Mouse (Mus musculus): ENCODE data around the gene Nhej1.
A peak's percentile ranks its signal among the peaks of the same experiment; 100 is the strongest.

Nhej1 gene

DNA sequence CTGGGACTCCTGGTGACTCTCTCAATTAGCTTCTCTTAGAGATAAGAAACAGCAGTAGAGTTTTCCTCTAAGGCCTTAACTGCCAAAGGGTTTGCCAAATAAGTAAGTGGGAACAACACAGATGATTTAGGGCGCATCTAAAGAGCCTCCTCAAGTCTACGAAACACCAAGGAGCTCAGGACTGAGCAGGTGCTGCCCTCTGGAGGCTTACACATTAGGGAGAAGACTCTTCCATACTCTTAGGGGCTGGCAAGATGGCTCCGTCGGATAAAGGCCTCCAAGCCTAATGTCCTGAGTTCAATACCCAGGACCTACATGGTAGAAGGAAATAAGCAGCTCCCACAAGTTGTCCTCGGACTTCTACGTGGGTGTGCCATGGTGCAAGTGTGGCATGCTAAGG is 151.4 kb downstream of the Nhej1 start:
- DNase-seq (ENCODE audit: low read depth): no peak

DNA sequence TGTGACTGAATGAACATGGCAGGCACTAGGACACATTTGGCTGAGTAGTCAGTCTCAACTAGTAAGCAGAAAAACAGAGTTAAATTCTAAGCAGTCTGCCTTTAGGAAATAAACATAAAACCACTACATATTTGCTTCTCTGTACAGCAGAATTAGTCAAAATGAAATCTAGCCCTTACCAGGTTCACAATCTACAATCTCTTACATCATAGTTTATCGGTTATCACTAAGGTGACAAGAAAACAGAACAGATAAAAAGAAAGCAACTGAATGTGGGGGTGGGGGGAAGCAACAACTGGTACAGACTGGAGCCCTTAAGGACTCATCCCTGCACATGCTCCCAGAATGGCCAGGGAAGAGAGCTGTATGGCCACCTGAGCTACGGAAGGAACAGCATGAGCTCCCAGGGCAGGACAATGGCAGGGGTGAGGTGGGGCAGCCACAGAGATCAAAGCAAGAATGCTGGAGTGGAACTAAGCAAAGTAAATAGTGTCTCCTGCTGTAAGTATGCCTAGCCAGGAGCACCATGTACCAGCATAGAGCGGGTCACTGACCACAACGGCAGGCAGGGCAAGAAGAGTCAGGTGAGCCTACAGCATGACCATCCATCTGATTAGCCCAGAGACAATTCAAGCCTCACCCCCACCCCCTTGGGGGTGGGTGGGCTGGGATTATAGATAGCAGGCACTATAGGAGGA is 153.5 kb downstream of the Nhej1 start:
- DNase-seq (ENCODE audit: low read depth): no peak

DNA sequence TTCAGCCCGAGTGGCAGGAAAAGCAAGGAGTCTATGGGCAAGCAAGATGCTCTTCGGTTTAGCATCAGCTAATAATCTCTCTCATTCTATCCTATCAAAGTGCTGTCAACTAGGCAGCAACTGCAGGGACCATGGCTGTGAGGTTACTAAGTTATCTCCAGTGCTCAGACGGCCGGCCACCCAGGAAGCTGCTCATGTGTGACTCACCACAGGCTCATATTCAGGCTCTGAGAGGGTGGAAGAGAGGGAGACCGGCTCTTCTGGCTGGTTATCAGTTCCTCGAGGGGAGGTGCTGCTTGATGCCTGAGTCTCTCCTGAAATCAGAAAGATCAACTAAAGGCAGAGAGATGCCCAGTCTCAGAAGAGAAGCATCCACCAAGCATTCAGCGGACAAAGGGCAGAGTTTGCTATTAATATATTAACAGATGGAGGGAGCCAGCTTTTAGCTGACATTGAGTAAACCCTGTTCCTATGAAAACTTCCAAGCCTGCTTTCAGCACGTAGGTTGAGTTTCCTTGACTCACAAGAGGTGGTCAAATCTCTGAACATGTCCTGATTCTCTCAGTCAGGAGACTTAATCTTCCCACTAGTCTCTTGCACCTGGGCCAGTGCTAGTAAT is 156.9 kb downstream of the Nhej1 start:
- DNase-seq (ENCODE audit: low read depth): no peak

- DNase-seq (ENCODE audit: low read depth): peak; percentile 50
Observed at GRCm38 (mm10) chr1:74964494-74965215, 160.3 kb downstream of the Nhej1 start.

- DNase-seq (ENCODE audit: low read depth): no peak
Observed at GRCm38 (mm10) chr1:74962853-74963227, 162.2 kb downstream of the Nhej1 start.

DNA sequence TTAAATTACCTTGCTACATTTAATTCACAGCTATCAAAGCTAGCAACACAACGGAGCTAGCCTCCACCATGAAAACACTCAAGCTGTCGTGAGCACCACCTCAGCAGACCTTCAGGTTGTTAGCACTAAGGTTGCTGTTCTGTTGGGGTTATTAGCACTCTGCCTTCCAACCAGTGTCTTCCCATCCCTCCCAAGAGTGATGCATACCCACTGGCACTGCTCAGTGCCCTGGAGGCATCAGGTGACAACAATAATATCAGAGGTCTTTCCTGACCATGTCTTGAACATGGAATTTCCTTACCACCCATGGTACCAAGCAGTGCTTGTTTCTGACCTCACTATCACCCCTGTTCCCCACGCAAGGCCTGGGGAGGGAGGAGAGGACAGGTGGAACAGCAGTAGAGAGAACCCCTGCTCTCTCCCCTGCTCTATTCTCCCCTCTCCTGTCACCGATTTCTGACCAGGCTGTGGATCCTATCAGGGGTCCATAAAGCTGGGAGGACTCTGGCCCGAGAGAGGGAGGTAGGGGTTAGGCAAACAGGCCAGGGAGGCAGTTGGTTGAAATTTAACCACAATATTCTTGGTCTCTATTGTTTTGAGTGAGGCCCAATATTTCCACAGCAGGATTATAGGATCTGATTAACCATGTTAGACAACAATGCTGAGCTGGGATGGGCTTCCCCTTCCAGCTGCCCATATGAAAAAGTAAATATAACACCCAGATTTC is 162.7 kb downstream of the Nhej1 start:
- no peak for DNase-seq (ENCODE audit: low read depth)

DNA sequence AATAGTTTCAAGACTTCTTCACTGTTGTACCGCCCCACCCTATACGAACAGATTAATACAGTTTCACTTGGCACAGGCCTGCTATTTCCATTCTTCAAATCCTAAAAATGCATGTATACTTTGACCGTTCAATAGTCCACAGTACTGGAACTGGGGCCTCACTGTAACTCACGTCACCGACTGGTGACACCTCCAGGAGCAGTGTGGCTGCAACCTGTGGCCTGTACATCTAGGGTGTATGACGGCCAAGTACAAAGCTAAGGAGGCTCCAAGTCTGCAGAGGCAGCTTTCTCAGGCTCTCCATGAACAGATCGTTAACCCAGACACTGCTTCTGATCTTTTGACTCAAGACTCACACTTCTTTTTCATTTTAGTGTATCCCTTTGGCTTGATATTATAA is 163.3 kb downstream of the Nhej1 start:
- DNase-seq (ENCODE audit: low read depth): no peak

GRCm38 (mm10) chr1:74960059-74960458 is 164.9 kb downstream of the Nhej1 start:
- DNase-seq (ENCODE audit: low read depth): no peak

DNA sequence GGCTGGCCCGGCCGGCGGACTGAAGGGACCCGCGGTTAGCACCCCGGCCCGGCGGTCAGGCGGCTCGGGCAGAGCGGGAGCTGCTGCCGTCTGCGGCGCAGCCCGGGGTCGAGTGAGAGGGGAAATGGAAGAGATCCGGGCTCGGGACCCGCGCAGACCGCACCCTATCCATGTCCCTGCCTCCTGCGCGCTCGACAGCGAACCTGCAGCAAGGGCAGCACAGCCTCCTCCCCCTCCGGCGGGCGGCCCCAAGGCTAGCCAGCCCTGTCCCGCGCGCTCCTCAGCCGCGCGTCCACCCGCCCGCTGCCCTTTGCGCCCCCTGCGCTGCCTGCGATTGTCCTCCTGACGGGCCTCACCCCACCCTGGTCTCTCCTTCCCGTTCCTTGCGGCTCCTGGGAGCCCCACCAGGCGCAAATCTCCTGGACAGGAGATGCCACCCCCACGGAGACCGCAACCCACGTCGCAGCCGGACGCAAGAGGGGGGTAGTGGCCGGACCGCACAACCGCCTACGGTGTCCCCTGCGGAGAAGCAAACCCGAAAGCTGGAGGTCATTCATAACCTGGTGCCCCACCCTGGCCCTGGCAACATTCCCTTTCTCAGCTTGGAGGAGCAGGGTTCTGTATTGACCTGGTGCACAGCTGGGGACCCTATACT is 173.3 kb downstream of the Nhej1 start, which contains the start of gene Ihh:
Gene Ihh, minus strand, starts transcription at position 117 of the 655 bp plus-strand sequence.
- no peak for DNase-seq (ENCODE audit: low read depth)

DNA sequence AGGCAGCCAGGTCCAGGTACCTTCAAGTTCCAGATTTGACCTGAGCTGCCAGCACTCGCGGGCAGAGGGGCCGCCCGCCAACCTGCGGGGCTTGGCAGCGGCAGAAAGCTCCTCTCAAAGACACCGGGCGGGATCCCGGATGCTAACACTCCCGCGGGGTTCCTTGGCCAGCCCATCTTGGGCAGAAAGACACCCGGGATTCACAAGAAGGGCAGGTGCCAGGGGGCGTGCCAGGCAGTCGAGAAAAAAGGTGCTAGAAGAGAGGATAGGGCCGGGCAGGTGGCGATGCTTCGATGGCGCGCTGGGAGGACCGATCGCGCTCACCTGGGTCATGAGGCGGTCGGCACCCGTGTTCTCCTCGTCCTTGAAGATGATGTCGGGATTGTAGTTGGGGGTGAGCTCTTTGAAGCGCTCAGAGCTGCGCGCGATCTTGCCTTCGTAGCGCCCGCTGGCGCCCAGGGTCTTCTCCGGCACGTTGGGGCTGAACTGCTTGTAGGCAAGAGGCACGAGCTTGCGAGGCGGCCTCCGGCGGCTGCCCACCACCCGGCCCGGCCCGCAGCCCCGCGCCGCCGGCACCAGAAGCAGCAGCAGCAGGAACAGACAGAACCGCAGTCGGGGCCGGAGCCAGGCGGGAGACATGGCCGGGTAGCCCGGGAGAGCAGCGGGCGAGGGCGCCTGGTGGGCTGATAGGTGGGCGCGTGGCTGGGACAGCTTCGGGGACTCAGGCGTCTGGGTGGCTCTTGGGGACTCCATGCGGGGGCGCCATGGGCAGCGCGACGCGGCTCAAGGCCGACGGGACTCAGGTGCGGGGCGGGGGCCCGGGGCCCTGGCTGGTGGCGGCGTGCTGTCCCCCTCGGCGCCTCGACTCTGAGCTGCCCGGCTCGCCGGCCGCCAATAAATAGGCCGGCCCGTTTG is 174.2 kb downstream of the Nhej1 start:
- DNase-seq (ENCODE audit: low read depth): no peak

DNA sequence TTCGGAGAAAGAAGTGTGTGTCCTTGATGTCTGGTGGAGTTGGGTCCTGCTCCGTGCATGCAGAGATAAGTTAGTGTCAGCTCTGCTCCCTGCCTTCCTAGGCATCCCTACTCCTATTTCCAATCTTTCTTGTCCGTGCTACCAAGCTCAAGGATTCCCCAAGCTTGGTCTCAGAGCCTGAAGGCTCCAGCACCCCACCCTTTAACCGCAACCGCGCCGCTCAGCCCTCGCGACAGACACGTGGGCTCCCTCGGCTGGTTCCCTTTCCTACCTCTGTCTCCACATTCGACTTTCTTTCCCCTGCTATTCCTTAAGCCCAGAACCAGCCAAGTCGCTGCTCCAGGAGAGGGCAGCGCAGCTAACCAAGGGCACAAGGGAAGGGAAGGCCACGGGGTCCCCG is 174.9 kb downstream of the Nhej1 start:
- DNase-seq (ENCODE audit: low read depth): no peak

- DNase-seq (ENCODE audit: low read depth): no peak
Observed at GRCm38 (mm10) chr1:74949666-74950050, 175.3 kb downstream of the Nhej1 start.

GRCm38 (mm10) chr1:74948784-74949665 is 176.0 kb downstream of the Nhej1 start:
- peak; percentile 42 for DNase-seq (ENCODE audit: low read depth)

DNA sequence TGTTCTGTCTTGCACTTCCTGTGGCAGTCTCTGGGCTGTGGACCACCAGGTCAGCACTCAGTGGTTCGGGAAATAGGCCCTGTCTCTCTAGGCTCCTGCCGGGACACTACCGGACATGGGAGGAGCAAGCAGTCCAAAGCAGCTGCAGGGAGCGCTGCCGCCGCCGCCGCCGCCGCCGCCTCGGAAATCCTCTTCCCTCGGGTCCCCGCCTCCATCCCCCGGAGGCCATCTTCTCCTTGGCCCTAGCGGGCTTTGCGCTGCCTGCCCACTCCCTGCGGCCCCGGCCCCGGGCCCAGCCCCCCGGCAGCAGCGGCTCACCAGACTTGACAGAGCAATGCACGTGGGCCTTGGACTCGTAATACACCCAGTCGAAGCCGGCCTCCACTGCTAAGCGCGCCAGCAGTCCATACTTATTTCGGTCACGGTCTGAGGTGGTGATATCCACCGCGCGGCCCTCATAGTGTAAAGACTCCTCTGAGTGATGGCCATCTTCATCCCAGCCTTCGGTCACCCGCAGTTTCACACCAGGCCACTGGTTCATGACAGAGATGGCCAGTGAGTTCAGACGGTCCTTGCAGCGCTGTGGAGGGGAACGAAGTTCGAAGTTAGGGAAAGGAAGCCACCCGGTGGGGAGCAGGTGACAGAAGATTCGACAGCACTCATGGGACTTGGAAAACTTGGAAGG is 176.9 kb downstream of the Nhej1 start:
- DNase-seq (ENCODE audit: low read depth): no peak

DNA sequence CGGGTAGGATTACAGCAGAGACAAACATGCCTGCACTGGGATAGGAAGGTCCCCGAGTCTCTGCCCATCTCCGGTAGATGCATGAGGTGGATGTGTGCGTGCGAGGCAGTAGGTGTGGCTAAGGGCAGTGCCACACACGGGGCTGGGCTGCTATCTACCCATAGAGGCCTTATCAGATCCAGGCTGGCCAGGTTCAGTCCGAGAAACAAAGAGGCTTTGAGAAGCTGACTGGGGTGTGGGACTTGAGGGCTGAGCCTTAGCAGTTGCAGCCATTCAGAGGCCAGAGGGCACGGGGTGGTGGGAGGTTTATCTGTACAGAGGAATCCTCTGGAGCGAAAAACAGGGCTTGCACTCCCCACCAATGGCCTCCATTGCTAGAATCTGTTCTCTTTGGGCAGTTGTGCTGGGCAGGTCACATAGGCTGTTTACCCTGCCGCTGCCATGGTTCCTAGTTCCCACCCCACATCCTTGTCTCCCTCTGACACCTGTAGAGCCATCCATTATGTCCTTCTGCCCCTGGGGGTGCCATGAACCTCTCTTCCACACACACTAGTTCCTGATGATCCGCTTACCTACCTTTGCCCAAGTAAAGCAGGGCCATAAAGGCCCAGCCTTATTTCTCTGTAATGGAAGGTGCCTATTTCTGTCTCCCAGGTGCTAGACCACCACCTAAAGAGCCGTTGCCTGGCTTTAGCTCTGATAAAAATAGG is 183.2 kb downstream of the Nhej1 start:
- no peak for DNase-seq (ENCODE audit: low read depth)

GRCm38 (mm10) chr1:74939762-74940161 is 185.2 kb downstream of the Nhej1 start:
- no peak for DNase-seq (ENCODE audit: low read depth)

DNA sequence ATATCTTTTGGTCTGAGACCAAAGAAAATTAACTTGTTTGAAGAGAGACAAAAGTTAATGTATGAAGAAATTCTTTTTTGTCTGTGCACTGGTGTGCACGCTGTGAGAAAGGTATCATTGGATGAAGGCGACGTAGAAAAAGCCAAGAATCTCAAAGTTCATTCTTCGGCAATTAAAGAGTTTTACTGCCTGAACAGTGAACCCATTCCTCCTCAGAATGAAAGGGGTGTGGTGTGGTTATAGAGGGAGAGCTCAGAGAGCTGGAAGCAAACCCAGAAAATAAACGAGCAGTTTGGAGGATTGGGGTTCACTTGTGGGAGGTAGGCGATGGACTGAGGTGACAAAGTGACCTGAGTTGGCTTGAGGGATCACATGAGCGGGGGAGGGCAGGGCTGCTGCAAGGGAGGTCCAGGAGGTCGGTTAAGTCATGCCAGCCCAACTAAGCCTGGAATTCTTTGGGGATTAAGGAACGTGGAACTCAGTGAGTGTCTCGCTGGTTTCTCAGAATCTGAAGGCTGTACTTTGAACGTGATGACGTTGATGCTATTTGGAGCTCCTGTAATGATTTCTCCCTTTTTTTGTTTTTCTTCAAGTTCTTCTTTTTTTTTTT is 188.7 kb downstream of the Nhej1 start:
- DNase-seq (ENCODE audit: low read depth): no peak

GRCm38 (mm10) chr1:74935402-74935801 is 189.6 kb downstream of the Nhej1 start, which contains the start of gene Cfap65:
Gene Cfap65 (minus strand): TSS chr1:74935599.
- DNase-seq (ENCODE audit: low read depth): no peak

All from naive thymus-derived CD4-positive, alpha-beta T cell, adult 2 months (primary cell).